Mouse (Mus musculus) lung, postnatal 0 days (tissue): Measurements from ENCODE around the gene S100a8. TPM values are rescaled to one million over a fixed set of nuclear protein-coding genes. Genes with fewer than 3 reads are reported as not detected.

Experiments
- ATAC-seq: fragments of 200-750 bp; cut with Nextera tagmentation; 2 replicates; pipeline ENCODE4 v1.8.0; 2017; ENCODE audit warnings: moderate library complexity
- DNase-seq: peaks from one replicate; pipeline ENCODE4 v3.0.0-alpha.2; 2016; ENCODE audit warnings: low spot score
- H3K27ac ChIP-seq: fragments of 300-500 bp; sonication (generic); 2 replicates; pipeline ENCODE4 v1.5.1; 2014; ENCODE audit warnings: antibody characterized with exemption, mild to moderate bottlenecking, low read length, mixed read lengths
- H3K27me3 ChIP-seq: fragments of 300-500 bp; sonication (generic); replicated peaks from 2 replicates; pipeline ENCODE4 v1.6.1; 2014; ENCODE audit warnings: low read length, mixed read lengths; ENCODE audit not compliant: insufficient read depth
- H3K36me3 ChIP-seq: fragments of 300-500 bp; sonication (generic); 2 replicates; pipeline ENCODE4 v1.6.1; 2014; ENCODE audit warnings: low read length, mixed read lengths; ENCODE audit not compliant: insufficient read depth
- H3K4me1 ChIP-seq: fragments of 300-500 bp; sonication (generic); 2 replicates; pipeline ENCODE4 v1.6.1; 2014; ENCODE audit warnings: antibody characterized with exemption, low read depth, low read length, mixed read lengths; ENCODE audit not compliant: insufficient read depth
- H3K4me2 ChIP-seq: fragments of 300-500 bp; sonication (generic); replicated peaks from 2 replicates; pipeline ENCODE4 v1.6.1; 2014; ENCODE audit warnings: low read depth, mild to moderate bottlenecking, low read length, moderate library complexity, mixed read lengths
- H3K4me3 ChIP-seq: fragments of 300-500 bp; sonication (generic); 2 replicates; pipeline ENCODE4 v1.5.1; 2014; ENCODE audit warnings: low read depth, low read length
- H3K9ac ChIP-seq: fragments of 300-500 bp; sonication (generic); replicated peaks from 2 replicates; pipeline ENCODE4 v1.6.1; 2014; ENCODE audit warnings: low read depth, mild to moderate bottlenecking
- H3K9me3 ChIP-seq: fragments of 300-500 bp; sonication (generic); 2 replicates; pipeline ENCODE4 v1.6.1; 2016; ENCODE audit warnings: low read length, mixed read lengths
- CTCF ChIP-seq: IDR thresholded peaks from 2 replicates; pipeline ENCODE4 v1.5.1; 2016; ENCODE audit warnings: antibody characterized with exemption, mild to moderate bottlenecking
- EP300 ChIP-seq: IDR thresholded peaks from 2 replicates; pipeline ENCODE4 v1.6.1; 2016; ENCODE audit warnings: antibody characterized with exemption, mild to moderate bottlenecking, control low read depth
- WGBS: fragments of 180-500 bp; shearing (Covaris S2); extraction: QIAGEN DNeasy Blood & Tissue Kit; methylation state at CpG from one replicate; pipeline ENCODE4 v1.1.7; 2014; 5-methylcytosine and 5-hydroxymethylcytosine counted together
- polyA plus RNA-seq: library from polyadenylated mRNA; unstranded; fragments of >200 nt; fragmentation: Nextera tagmentation; extraction: Ambion mirVana; gene quantifications from 2 replicates; pipeline ENCODE4 v1.2.1, GENCODE M21; 2015

Gene S100a8
- polyA plus RNA-seq, 1 experiment from 2014 or later = 333 TPM

- no peak overlapping the region for H3K9ac ChIP-seq
- 66% methylated on average over 2 of the region's 2 CpGs for WGBS
- TF ChIP-seq CTCF (no peak), EP300 (no peak)
- no peaks in the 10 kb centered on the region for H3K9me3 ChIP-seq
- no peaks in the 10 kb centered on the region for H3K36me3 ChIP-seq
- no peak overlapping the region for H3K4me2 ChIP-seq
- no peaks in the 10 kb centered on the region for H3K27me3 ChIP-seq
- DNase-seq = no peak
- H3K27ac ChIP-seq = no peak overlapping the region
- no peak overlapping the region for H3K4me3 ChIP-seq
- ATAC-seq = no peak
- no peaks in the 10 kb centered on the region for H3K4me1 ChIP-seq
Observed at GRCm38 (mm10) chr3:90702244-90702643, 33.5 kb downstream of the S100a8 start.

- no peaks in the 10 kb centered on the region for H3K36me3 ChIP-seq
- H3K4me3 ChIP-seq = no peak overlapping the region
- H3K4me1 ChIP-seq = no peaks in the 10 kb centered on the region
- H3K9me3 ChIP-seq = no peaks in the 10 kb centered on the region
- H3K9ac ChIP-seq = no peak overlapping the region
- no peaks in the 10 kb centered on the region for H3K27me3 ChIP-seq
- ATAC-seq (no peak), DNase-seq (peak; percentile 60)
- no peak overlapping the region for H3K27ac ChIP-seq
- H3K4me2 ChIP-seq = no peak overlapping the region
- 25% methylated on average over 4 of the region's 4 CpGs for WGBS
- TF ChIP-seq EP300 (no peak), CTCF (peak; percentile 74)
Observed at GRCm38 (mm10) chr3:90708523-90709202, 39.9 kb downstream of the S100a8 start.

- WGBS = 45% methylated on average over 12 of the region's 12 CpGs
- Histone ChIP-seq H3K4me3 (no peak overlapping the region), H3K4me1 (no peaks in the 10 kb centered on the region), H3K27me3 (no peaks in the 10 kb centered on the region), H3K27ac (no peak overlapping the region), H3K36me3 (no peaks in the 10 kb centered on the region), H3K4me2 (no peak overlapping the region), H3K9me3 (no peaks in the 10 kb centered on the region), H3K9ac (no peak overlapping the region)
- DNase-seq (peak; percentile 87), ATAC-seq (peak; percentile 60)
- TF ChIP-seq CTCF (peak; percentile 99), EP300 (no peak)
Observed at GRCm38 (mm10) chr3:90709591-90710460, 41.0 kb downstream of the S100a8 start.

Other genes with a start within 250 kb of the S100a8 start
- gene Ints3, start 235.4 kb upstream of the S100a8 start, polyA plus RNA-seq = 10.6 and 13.9 TPM in 2 replicates
- 30.0 and 35.8 TPM in 2 replicates for gene Npr1, start 203.1 kb upstream of the S100a8 start, polyA plus RNA-seq
- 58.4 and 65.8 TPM in 2 replicates for gene Ilf2, start 192.9 kb upstream of the S100a8 start, polyA plus RNA-seq
- 97.9 and 101 TPM in 2 replicates for gene Snapin, start 177.9 kb upstream of the S100a8 start, polyA plus RNA-seq
- gene Chtop, start 159.5 kb upstream of the S100a8 start, polyA plus RNA-seq = 85.8 and 87.8 TPM in 2 replicates
- 289 and 309 TPM in 2 replicates for gene S100a1, start 154.6 kb upstream of the S100a8 start, polyA plus RNA-seq
- 159 and 167 TPM in 2 replicates for gene S100a13, start 154.5 kb upstream of the S100a8 start, polyA plus RNA-seq
- gene S100a14, start 142.1 kb upstream of the S100a8 start, polyA plus RNA-seq = 77.5 and 100 TPM in 2 replicates
- 368 and 387 TPM in 2 replicates for gene S100a16, start 131.7 kb upstream of the S100a8 start, polyA plus RNA-seq
- 1.1 and 2.1 TPM in 2 replicates for gene S100a3, start 108.4 kb upstream of the S100a8 start, polyA plus RNA-seq
- gene S100a2, start 78.7 kb upstream of the S100a8 start, polyA plus RNA-seq = 0.66 TPM in 1 of 2 replicates, not detected in the other
- not detected in 2 replicates for gene Gm42674, start 67.1 kb upstream of the S100a8 start, polyA plus RNA-seq
- 18.4 and 24.3 TPM in 2 replicates for gene S100a4, start 65.2 kb upstream of the S100a8 start, polyA plus RNA-seq
- not detected in 2 replicates for gene S100a5, start 60.5 kb upstream of the S100a8 start, polyA plus RNA-seq
- gene S100a6, start 56.1 kb upstream of the S100a8 start, polyA plus RNA-seq = 1,618 and 1,721 TPM in 2 replicates
- gene S100a7a, start 15.0 kb upstream of the S100a8 start, polyA plus RNA-seq = 0.08 and 0.27 TPM in 2 replicates
- gene S100a9, start 26.7 kb downstream of the S100a8 start, polyA plus RNA-seq = 207 and 215 TPM in 2 replicates
- gene Pglyrp4, start 57.9 kb downstream of the S100a8 start, polyA plus RNA-seq = not detected in 2 replicates
- gene Gm5849, start 108.9 kb downstream of the S100a8 start, polyA plus RNA-seq = not detected in 2 replicates